Mouse (Mus musculus) myocyte (in vitro differentiated cells): ENCODE measurements around the gene Itga10. TPM values are rescaled to one million over a fixed set of nuclear protein-coding genes. Genes with fewer than 3 reads are reported as not detected.

ENCODE experiments used
- H3K27me3 ChIP-seq: one replicate; pipeline ENCODE4 v1.6.1; 2011; ENCODE audit not compliant: control insufficient read depth, insufficient read depth, insufficient read length
- H3K36me3 ChIP-seq: one replicate; pipeline ENCODE4 v1.6.1; 2011; ENCODE audit not compliant: control insufficient read depth, insufficient read depth
- H3K4me2 ChIP-seq: one replicate; pipeline ENCODE4 v1.6.1; 2011; ENCODE audit warnings: low read depth, control low read depth
- H3K4me3 ChIP-seq: one replicate; pipeline ENCODE4 v1.5.1; 2011; ENCODE audit warnings: mild to moderate bottlenecking, control low read depth, moderate library complexity
- H3K79me2 ChIP-seq: one replicate; pipeline ENCODE4 v1.6.1; 2011; ENCODE audit not compliant: control insufficient read depth, insufficient read depth
- H3ac ChIP-seq: one replicate; pipeline ENCODE4 v1.6.1; 2011; ENCODE audit not compliant: control insufficient read depth, insufficient read length
- CEBPB ChIP-seq: IDR thresholded peaks from 2 replicates; pipeline ENCODE4 v1.6.1; 2011; ENCODE audit warnings: mild to moderate bottlenecking, moderate library complexity; ENCODE audit not compliant: poor library complexity, insufficient read depth, severe bottlenecking
- E2F4 ChIP-seq: IDR thresholded peaks from one replicate; pipeline ENCODE4 v1.6.1; 2011; ENCODE audit warnings: mild to moderate bottlenecking, control low read depth, moderate library complexity; ENCODE audit not compliant: insufficient read depth
- MAX ChIP-seq: IDR thresholded peaks from one replicate; pipeline ENCODE4 v1.6.1; 2011; ENCODE audit warnings: low read depth, mild to moderate bottlenecking, control low read depth
- MYOD1 ChIP-seq, 3 experiments: IDR thresholded peaks; one replicate each; pipeline ENCODE4 v1.6.1; 2011; ENCODE audit warnings: control low read depth in 2 of 3, low read depth in 2 of 3, mild to moderate bottlenecking in 2 of 3, moderate library complexity in 1 of 3; ENCODE audit not compliant: insufficient read length in 2 of 3, control insufficient read depth in 1 of 3
- MYOG ChIP-seq, 3 experiments: IDR thresholded peaks; one replicate each; pipeline ENCODE4 v1.6.1; 2011; ENCODE audit warnings: control low read depth in 2 of 3, low read depth in 2 of 3, mild to moderate bottlenecking in 2 of 3; ENCODE audit not compliant: insufficient read length in 2 of 3, control insufficient read depth in 1 of 3, insufficient read depth in 1 of 3
- POLR2A ChIP-seq: IDR thresholded peaks from one replicate; pipeline ENCODE4 v1.6.1; 2011; ENCODE audit warnings: low read depth, mild to moderate bottlenecking, control low read depth, moderate library complexity; ENCODE audit not compliant: insufficient read length
- POLR2AphosphoS2 ChIP-seq: IDR thresholded peaks from one replicate; pipeline ENCODE4 v1.6.1; 2011; ENCODE audit warnings: low read depth, control low read depth; ENCODE audit not compliant: insufficient read length
- REST ChIP-seq: IDR thresholded peaks from one replicate; pipeline ENCODE4 v1.6.1; 2011; ENCODE audit warnings: mild to moderate bottlenecking, control low read depth, moderate library complexity; ENCODE audit not compliant: insufficient read depth, insufficient read length
- SRF ChIP-seq: IDR thresholded peaks from one replicate; pipeline ENCODE4 v1.6.1; 2011; ENCODE audit warnings: low read depth; ENCODE audit not compliant: control insufficient read depth, insufficient read length
- TCF12 ChIP-seq: IDR thresholded peaks from one replicate; pipeline ENCODE4 v1.6.1; 2011; ENCODE audit warnings: mild to moderate bottlenecking, control low read depth; ENCODE audit not compliant: poor library complexity, insufficient read depth, severe bottlenecking
- TCF3 ChIP-seq: IDR thresholded peaks from one replicate; pipeline ENCODE4 v1.6.1; 2011; ENCODE audit warnings: low read depth, control low read depth; ENCODE audit not compliant: insufficient read length
- USF1 ChIP-seq: IDR thresholded peaks from one replicate; pipeline ENCODE4 v1.6.1; 2011; ENCODE audit warnings: low read depth, mild to moderate bottlenecking, control low read depth, moderate library complexity
- polyA plus RNA-seq: library from polyadenylated mRNA; unstranded; fragments of >200 nt; fragmentation: generic; extraction: Trizol; gene quantifications from one replicate; pipeline ENCODE4 v1.2.1, GENCODE M21; 2012; ENCODE audit warnings: missing spikeins

Itga10 gene
- polyA plus RNA-seq, 1 experiment: 1.9 TPM

DNA sequence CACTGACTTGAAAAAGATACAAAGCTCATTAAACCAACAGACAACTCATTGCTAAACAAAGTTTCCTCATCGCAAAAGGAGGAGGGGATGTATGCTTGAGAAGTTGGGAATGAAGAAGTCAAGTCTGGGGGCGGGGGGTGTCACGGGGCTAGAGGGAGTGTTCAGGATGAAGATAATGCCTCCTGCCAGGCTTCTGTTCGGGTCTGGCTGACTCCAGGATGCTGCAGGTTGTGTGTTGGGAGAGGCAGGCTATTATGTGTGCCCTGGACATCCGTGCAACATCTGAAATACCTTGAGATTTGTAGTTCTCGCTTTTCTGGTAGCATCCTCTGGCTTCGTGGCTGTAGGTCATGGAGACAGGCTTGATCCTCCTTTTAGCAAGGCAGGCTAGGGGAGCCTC lies 33.1 kb downstream of the Itga10 start:
- TF ChIP-seq MYOD1 (IDR thresholded peaks at IDR 0.05; ENCODE audit: control insufficient read depth in 1 of 3, insufficient read length in 2 of 3, low read depth in 2 of 3) (no peak), USF1 (no peak), CEBPB (no peak), E2F4 (no peak), MAX (no peak), TCF12 (no peak), REST (no peak), POLR2AphosphoS2 (no peak), POLR2A (no peak)

DNA sequence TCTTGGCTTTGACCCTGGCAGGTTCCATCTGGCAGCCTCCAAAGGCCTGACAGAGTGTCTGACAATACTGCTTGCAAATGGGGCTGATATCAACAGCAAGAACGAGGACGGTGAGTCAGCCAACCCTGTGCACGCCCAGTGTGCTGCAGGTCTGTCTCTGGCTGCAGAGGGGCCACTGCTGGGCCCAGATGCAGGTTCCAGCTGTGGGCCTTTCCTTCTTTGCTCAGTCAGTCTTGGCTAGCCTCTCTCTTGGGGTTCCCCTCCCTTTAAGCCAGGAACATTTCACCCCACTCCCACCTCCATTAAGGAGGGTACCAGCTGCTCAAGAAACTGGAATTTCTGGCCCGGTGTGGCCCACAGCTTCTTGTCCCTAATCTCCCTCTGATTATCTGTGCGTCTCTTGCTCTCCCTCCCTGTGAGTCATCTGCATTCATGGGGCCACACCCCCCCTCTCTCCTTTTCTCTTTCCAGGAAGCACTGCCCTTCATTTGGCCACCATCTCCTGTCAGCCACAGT lies 33.8 kb downstream of the Itga10 start:
- no peak overlapping the region for H3ac ChIP-seq
- no peaks in the 10 kb centered on the region for H3K27me3 ChIP-seq
- no peaks in the 10 kb centered on the region for H3K36me3 ChIP-seq
- H3K79me2 ChIP-seq: no peaks in the 10 kb centered on the region
- no peak overlapping the region for H3K4me3 ChIP-seq
- no peak for TF ChIP-seq E2F4
- TF ChIP-seq POLR2AphosphoS2: no peak
- TF ChIP-seq CEBPB: no peak
- TF ChIP-seq MYOD1 (IDR thresholded peaks at IDR 0.05; ENCODE audit: control insufficient read depth in 1 of 3, insufficient read length in 2 of 3, low read depth in 2 of 3): no peak
- TF ChIP-seq POLR2A: no peak
- TF ChIP-seq SRF: no peak
- no peak for TF ChIP-seq TCF12
- no peak for TF ChIP-seq USF1
- TF ChIP-seq MAX: no peak
- no peak for TF ChIP-seq MYOG (IDR thresholded peaks at IDR 0.05; ENCODE audit: control insufficient read depth in 1 of 3, insufficient read depth in 1 of 3, insufficient read length in 2 of 3, low read depth in 2 of 3)
- no peak for TF ChIP-seq TCF3
- no peak for TF ChIP-seq REST
- H3K4me2 ChIP-seq: peak overlapping the region; percentile 71

More for the DNA sequence above, 33.1 kb downstream of the Itga10 start:
- no peaks in the 10 kb centered on the region for H3K79me2 ChIP-seq
- no peaks in the 10 kb centered on the region for H3K36me3 ChIP-seq
- H3K4me2 ChIP-seq: no peak overlapping the region
- H3K27me3 ChIP-seq: no peaks in the 10 kb centered on the region
- no peak overlapping the region for H3K4me3 ChIP-seq
- no peak overlapping the region for H3ac ChIP-seq

DNA sequence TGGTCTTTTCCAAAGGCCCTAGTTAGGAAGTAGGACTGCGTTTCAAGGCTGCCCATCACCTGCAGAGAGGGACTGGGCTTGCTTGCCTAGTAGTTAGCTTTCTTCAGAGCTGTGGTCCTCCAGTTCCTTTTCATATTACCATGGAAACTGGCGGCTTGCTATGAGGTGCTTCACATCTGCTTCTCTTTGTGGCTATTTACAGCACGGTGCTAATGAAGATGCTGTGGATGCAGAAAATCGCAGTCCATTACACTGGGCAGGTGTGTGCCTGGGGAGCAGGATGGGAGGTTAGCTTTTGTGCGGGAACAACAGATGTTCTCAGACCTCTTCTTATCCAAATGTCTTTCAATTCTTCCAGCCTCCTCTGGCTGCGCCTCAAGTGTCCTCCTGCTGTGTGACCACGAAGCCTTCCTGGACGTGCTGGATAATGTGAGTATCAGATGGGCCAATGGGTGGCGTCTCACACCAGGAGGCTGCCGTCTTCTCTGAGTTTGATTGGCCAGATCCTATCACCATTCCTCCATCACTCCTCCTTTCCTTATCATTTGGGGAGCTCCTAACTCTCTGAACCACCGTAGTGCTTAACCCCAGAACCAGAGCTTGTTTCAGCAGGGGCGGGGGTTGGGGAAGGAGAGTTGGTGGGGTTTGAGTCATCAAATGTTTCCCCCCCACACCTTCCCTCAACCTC lies 35.0 kb downstream of the Itga10 start:
- TF ChIP-seq MYOG (IDR thresholded peaks at IDR 0.05; ENCODE audit: control insufficient read depth in 1 of 3, insufficient read depth in 1 of 3, insufficient read length in 2 of 3, low read depth in 2 of 3): no peak
- no peak for TF ChIP-seq SRF
- no peak for TF ChIP-seq CEBPB
- no peak for TF ChIP-seq USF1
- no peak for TF ChIP-seq REST
- no peak for TF ChIP-seq E2F4
- TF ChIP-seq MAX: no peak
- no peak for TF ChIP-seq MYOD1 (IDR thresholded peaks at IDR 0.05; ENCODE audit: control insufficient read depth in 1 of 3, insufficient read length in 2 of 3, low read depth in 2 of 3)
- Histone ChIP-seq H3K4me2 (no peak overlapping the region), H3K79me2 (no peaks in the 10 kb centered on the region), H3K27me3 (no peaks in the 10 kb centered on the region), H3K36me3 (no peaks in the 10 kb centered on the region), H3K4me3 (no peak overlapping the region), H3ac (no peak overlapping the region)

DNA sequence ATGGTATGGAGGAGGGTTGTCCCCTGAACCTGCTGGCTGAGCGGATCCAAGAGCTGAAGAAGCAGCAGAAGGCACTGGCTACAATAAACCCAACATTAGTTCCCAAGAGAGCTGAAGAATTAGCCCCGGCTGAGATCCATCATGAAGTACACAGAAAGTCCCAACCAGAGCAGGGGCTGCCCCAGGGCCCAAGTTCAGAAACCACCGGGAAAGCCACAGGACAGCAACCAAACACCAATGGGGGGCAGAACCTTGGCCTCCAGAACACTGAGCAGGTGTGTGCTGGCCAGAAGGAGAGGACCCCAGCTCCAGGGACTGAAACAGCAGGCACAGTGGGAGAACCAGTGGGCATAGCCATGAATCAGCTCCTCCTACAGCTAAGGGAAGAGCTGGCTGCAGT lies 38.1 kb downstream of the Itga10 start:
- Histone ChIP-seq H3K27me3 (no peaks in the 10 kb centered on the region), H3K4me3 (no peak overlapping the region), H3K79me2 (no peaks in the 10 kb centered on the region), H3K4me2 (no peak overlapping the region), H3ac (no peak overlapping the region), H3K36me3 (no peaks in the 10 kb centered on the region)
- TF ChIP-seq TCF3: no peak

DNA sequence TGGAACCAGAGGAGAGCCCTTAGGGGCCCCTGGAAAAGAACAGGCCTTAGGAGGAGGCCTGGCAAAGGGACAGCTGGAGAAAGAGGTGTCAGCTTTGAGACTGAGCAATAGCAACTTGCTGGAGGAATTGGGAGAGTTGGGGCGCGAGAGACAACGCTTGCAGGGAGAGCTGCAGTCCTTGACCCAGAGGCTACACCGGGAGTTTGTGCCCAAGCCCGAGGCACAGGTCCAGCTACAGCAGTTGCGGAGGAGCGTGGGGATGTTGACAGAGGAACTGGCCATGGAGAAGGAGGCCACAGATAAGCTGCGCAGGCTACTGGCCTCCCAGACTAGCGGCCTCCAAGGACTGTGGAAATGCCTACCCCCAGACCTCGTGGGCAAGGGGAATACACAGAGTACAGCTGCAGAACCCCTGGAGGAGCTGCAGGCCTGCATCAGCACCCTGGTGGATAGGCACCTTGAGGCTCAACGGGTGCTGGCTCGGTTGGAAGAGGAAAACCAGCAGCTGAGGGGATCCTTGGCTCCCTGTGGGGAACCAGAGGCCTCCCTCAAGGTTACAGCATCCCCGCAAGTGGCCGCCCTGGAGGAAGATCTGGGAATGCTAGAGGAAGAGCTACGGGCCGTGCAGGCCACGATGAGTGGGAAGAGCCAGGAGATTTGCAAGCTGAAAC lies 38.9 kb downstream of the Itga10 start:
- H3K4me2 ChIP-seq: no peak overlapping the region
- no peaks in the 10 kb centered on the region for H3K36me3 ChIP-seq
- TF ChIP-seq MAX (no peak), MYOD1 (IDR thresholded peaks at IDR 0.05; ENCODE audit: control insufficient read depth in 1 of 3, insufficient read length in 2 of 3, low read depth in 2 of 3) (no peak), CEBPB (no peak), TCF3 (no peak), POLR2AphosphoS2 (no peak), REST (no peak), POLR2A (no peak), E2F4 (no peak), TCF12 (no peak), SRF (no peak)
- no peak overlapping the region for H3K4me3 ChIP-seq
- no peaks in the 10 kb centered on the region for H3K27me3 ChIP-seq
- no peak overlapping the region for H3ac ChIP-seq
- H3K79me2 ChIP-seq: no peaks in the 10 kb centered on the region
